ENCODE assay signal across 8 mouse cellular contexts in the genomic region with DNA sequence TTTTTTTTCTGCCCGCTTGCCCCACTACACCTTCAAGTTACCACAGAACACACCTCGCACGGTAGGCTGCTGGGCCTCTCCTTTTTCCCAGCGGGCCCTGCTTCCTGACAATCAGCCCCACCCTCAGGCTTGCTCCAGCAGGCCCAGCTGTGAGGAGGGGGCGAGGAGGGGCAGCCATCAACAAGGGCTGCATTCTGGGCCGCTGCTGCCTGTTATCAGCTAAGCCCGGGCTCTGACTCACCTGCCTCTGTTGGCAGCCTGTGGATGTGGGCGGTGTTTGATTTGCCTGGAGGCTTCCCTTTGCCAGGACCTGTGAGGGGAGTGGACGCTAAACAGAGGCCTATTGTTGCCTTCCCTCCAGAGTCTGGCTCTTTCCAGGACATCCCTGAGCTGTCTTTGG.
DNase-seq lines count a peak whose midpoint lies in the region; ATAC-seq and TF ChIP-seq lines count a peak whose summit lies in the region.

No protein-coding gene starts in this region.

- peak overlapping the region; percentile 57 for H3K27ac ChIP-seq in midbrain, embryonic 10.5 days (replicated peaks)
- H3K27ac ChIP-seq in midbrain, postnatal 0 days (ENCODE audit: low read depth, low read length) = no peak overlapping the region
- peak overlapping the region; percentile 75 for H3K27ac ChIP-seq in embryonic facial prominence, embryonic 10.5 days (replicated peaks)
- H3K27ac ChIP-seq in hindbrain, embryonic 11.5 days (ENCODE audit: low read depth, low read length) = no peak overlapping the region

- H3K36me3 ChIP-seq in midbrain, embryonic 10.5 days = no peaks in the 10 kb centered on the region
- H3K36me3 ChIP-seq in midbrain, postnatal 0 days (ENCODE audit: insufficient read depth, low read length) = no peaks in the 10 kb centered on the region
- peaks cover 4% of the 10 kb centered on the region; the same call in 1 of the 2 replicates for H3K36me3 ChIP-seq in embryonic facial prominence, embryonic 10.5 days (replicated peaks)
- H3K36me3 ChIP-seq in hindbrain, embryonic 11.5 days (ENCODE audit: control insufficient read depth, insufficient read depth, low read length) = no peaks in the 10 kb centered on the region

- TF ChIP-seq CTCF in midbrain, postnatal 0 days (IDR thresholded peaks at IDR 0.05) = no peak

- no peak for DNase-seq in midbrain, embryonic 10.5 days (ENCODE audit: low spot score)
- DNase-seq in midbrain, postnatal 0 days (ENCODE audit: low spot score) = no peak
- DNase-seq in R1 (ENCODE audit: low read depth, low spot score) = peak; percentile 45
- peak; percentile 64 for DNase-seq in embryonic facial prominence, embryonic 10.5 days (ENCODE audit: low spot score)
- peak; percentile 68 for DNase-seq in induced T-regulatory cell, adult 2 months (ENCODE audit: low read depth)
- DNase-seq in lung, postnatal 14 days = peak; percentile 56
- DNase-seq in urinary bladder, postnatal 14 days (ENCODE audit: low spot score) = peak; percentile 93
- DNase-seq in hindbrain, embryonic 11.5 days (ENCODE audit: low spot score) = no peak

- H3K27me3 ChIP-seq in midbrain, embryonic 10.5 days (ENCODE audit: low read depth, poor library complexity, severe bottlenecking) = peaks cover 36% of the 10 kb centered on the region
- no peaks in the 10 kb centered on the region for H3K27me3 ChIP-seq in midbrain, postnatal 0 days (ENCODE audit: insufficient read depth, low read length)
- peaks cover 31% of the 10 kb centered on the region for H3K27me3 ChIP-seq in embryonic facial prominence, embryonic 10.5 days (replicated peaks; ENCODE audit: low read depth, poor library complexity, severe bottlenecking)
- no peaks in the 10 kb centered on the region for H3K27me3 ChIP-seq in hindbrain, embryonic 11.5 days (ENCODE audit: control insufficient read depth, insufficient read depth, low read length)

- H3K9ac ChIP-seq in midbrain, postnatal 0 days (replicated peaks; ENCODE audit: low read length, poor library complexity, severe bottlenecking) = no peak overlapping the region
- no peak overlapping the region for H3K9ac ChIP-seq in hindbrain, embryonic 11.5 days (ENCODE audit: low read depth, low read length)

- H3K4me3 ChIP-seq in midbrain, embryonic 10.5 days = no peak overlapping the region
- H3K4me3 ChIP-seq in midbrain, postnatal 0 days (ENCODE audit: low read depth, low read length) = no peak overlapping the region
- H3K4me3 ChIP-seq in embryonic facial prominence, embryonic 10.5 days = no peak overlapping the region
- H3K4me3 ChIP-seq in hindbrain, embryonic 11.5 days (ENCODE audit: low read depth, low read length) = no peak overlapping the region

- peaks cover 13% of the 10 kb centered on the region; the same call in 1 of the 2 replicates for H3K9me3 ChIP-seq in midbrain, embryonic 10.5 days (replicated peaks)
- no peaks in the 10 kb centered on the region for H3K9me3 ChIP-seq in midbrain, postnatal 0 days (ENCODE audit: low read length)
- peaks cover 7% of the 10 kb centered on the region; the same call in 1 of the 2 replicates for H3K9me3 ChIP-seq in embryonic facial prominence, embryonic 10.5 days
- no peaks in the 10 kb centered on the region for H3K9me3 ChIP-seq in hindbrain, embryonic 11.5 days (ENCODE audit: control insufficient read depth, low read length)

- 37% methylated on average over 9 of the region's 9 CpGs for WGBS in midbrain, embryonic 10.5 days
- WGBS in midbrain, postnatal 0 days = 40% methylated on average over 9 of the region's 9 CpGs
- 19% methylated on average over 9 of the region's 9 CpGs for WGBS in embryonic facial prominence, embryonic 10.5 days
- WGBS in hindbrain, embryonic 11.5 days = 33% methylated on average over 9 of the region's 9 CpGs

- peaks cover 26% of the 10 kb centered on the region for H3K4me1 ChIP-seq in midbrain, embryonic 10.5 days
- no peaks in the 10 kb centered on the region for H3K4me1 ChIP-seq in midbrain, postnatal 0 days (ENCODE audit: insufficient read depth, low read length)
- peaks cover 48% of the 10 kb centered on the region for H3K4me1 ChIP-seq in embryonic facial prominence, embryonic 10.5 days
- H3K4me1 ChIP-seq in hindbrain, embryonic 11.5 days (replicated peaks; ENCODE audit: control insufficient read depth, insufficient read depth, low read length) = no peaks in the 10 kb centered on the region; the same call in 1 of the 2 replicates

- ATAC-seq in midbrain, postnatal 0 days (ENCODE audit: low FRiP score) = no peak
- no peak for ATAC-seq in hindbrain, embryonic 11.5 days (ENCODE audit: low FRiP score)

- H3K4me2 ChIP-seq in midbrain, postnatal 0 days (ENCODE audit: low read depth, low read length, poor library complexity, severe bottlenecking) = no peak overlapping the region
- no peak overlapping the region for H3K4me2 ChIP-seq in hindbrain, embryonic 11.5 days (replicated peaks; ENCODE audit: low read depth, low read length)

Comparison
In these comparisons a context has a peak if more than half of its experiments do, and no peak if none do; other contexts are left out.
1. H3K27ac ChIP-seq: peak in midbrain, embryonic 10.5 days (single experiment) and embryonic facial prominence, embryonic 10.5 days (single experiment); none in midbrain, postnatal 0 days (single experiment) and hindbrain, embryonic 11.5 days (single experiment).
2. DNase-seq: peak in R1 (single experiment), embryonic facial prominence, embryonic 10.5 days (single experiment), induced T-regulatory cell, adult 2 months (single experiment), lung, postnatal 14 days (single experiment) and urinary bladder, postnatal 14 days (single experiment); none in midbrain, embryonic 10.5 days (single experiment), midbrain, postnatal 0 days (single experiment) and hindbrain, embryonic 11.5 days (single experiment).